Mouse (Mus musculus) liver, adult 2 months (tissue): ENCODE results near the gene Cd40. TPM values are rescaled to one million over a fixed set of nuclear protein-coding genes. Genes with fewer than 3 reads are reported as not detected.

Source experiments
- DNase-seq: peaks from one replicate; pipeline ENCODE4 v3.0.0-alpha.2; 2011; ENCODE audit warnings: low read depth, low spot score; ENCODE audit errors: extremely low read depth
- H3K27ac ChIP-seq: fragments of 200-500 bp; replicated peaks from 2 replicates; pipeline ENCODE4 v1.5.1; 2012; ENCODE audit warnings: low read depth, mild to moderate bottlenecking, control low read depth, inconsistent platforms, low read length; ENCODE audit not compliant: insufficient read depth
- H3K27me3 ChIP-seq: fragments of 200-500 bp; 2 replicates; pipeline ENCODE4 v1.6.1; 2012; ENCODE audit warnings: mild to moderate bottlenecking, moderate library complexity, low read length, inconsistent platforms; ENCODE audit not compliant: control insufficient read depth, insufficient read depth
- H3K36me3 ChIP-seq: fragments of 200-500 bp; 2 replicates; pipeline ENCODE4 v1.6.1; 2012; ENCODE audit warnings: low read length, inconsistent platforms; ENCODE audit not compliant: control insufficient read depth, insufficient read depth
- H3K4me1 ChIP-seq: fragments of 200-500 bp; 2 replicates; pipeline ENCODE4 v1.6.1; 2011; ENCODE audit warnings: low read length; ENCODE audit not compliant: control insufficient read depth, insufficient read depth
- H3K4me3 ChIP-seq: fragments of 200-500 bp; 2 replicates; pipeline ENCODE4 v1.5.1; 2011; ENCODE audit warnings: low read depth, mild to moderate bottlenecking, control low read depth, low read length, moderate library complexity; ENCODE audit not compliant: insufficient read depth
- H3K79me2 ChIP-seq: fragments of 200-500 bp; 2 replicates; pipeline ENCODE4 v1.6.1; 2012; ENCODE audit warnings: inconsistent platforms, mild to moderate bottlenecking, low read length, moderate library complexity; ENCODE audit not compliant: control insufficient read depth, insufficient read depth
- H3K9ac ChIP-seq: fragments of 200-500 bp; 2 replicates; pipeline ENCODE4 v1.6.1; 2012; ENCODE audit warnings: low read depth, mild to moderate bottlenecking, control low read depth, inconsistent platforms, low read length
- CTCF ChIP-seq: fragments of 200-500 bp; IDR thresholded peaks from 2 replicates; pipeline ENCODE4 v1.5.1; 2011; ENCODE audit warnings: low read depth, low read length, control low read depth
- POLR2A ChIP-seq: fragments of 200-500 bp; IDR thresholded peaks from 2 replicates; pipeline ENCODE4 v1.6.1; 2011; ENCODE audit warnings: low read length, control low read depth; ENCODE audit not compliant: insufficient read depth; ENCODE audit errors: extremely low read depth
- WGBS: fragments of 180-500 bp; shearing (Covaris S2); methylation state at CpG from one replicate; pipeline ENCODE4 v1.1.7; 2018; 5-methylcytosine and 5-hydroxymethylcytosine counted together
- polyA plus RNA-seq: library from polyadenylated mRNA; depleted of rRNA; stranded (reverse); fragments of >200 nt; gene quantifications from 2 replicates; pipeline ENCODE4 v1.2.3, GENCODE M21; 2012
- total RNA-seq: library from RNA; depleted of rRNA; stranded (reverse); fragments of >200 nt; gene quantifications from 2 replicates; pipeline ENCODE4 v1.2.3, GENCODE M21; 2014

Gene Cd40
- total and polyA plus RNA-seq, 2 experiments: 0.74 to 1.0 TPM

DNA sequence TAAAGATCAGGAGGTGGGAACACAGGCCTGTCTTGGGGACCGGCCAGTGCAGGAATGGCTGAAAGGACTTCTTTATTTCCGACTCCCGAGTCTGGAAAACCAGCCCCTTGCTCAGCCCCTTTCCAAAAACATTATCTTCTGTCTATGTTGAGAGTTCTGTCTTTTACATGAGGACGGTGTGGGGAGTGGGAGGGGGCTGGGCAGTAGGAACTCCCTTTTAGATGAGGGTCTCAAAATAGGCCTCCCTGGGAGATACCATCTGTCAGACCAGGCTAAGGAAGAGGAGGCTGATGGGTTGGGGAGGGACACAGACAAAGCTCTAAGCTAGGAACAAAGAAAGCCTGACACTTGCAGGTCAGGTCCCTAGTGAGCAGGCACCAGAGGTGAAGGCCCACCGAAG lies 6.4 kb upstream of the Cd40 start:
- WGBS: 80% methylated on average over 5 of the region's 5 CpGs

GRCm38 (mm10) chr2:165050826-165051548 lies 4.4 kb upstream of the Cd40 start:
- H3K9ac ChIP-seq: no peak overlapping the region
- TF ChIP-seq POLR2A: no peak
- TF ChIP-seq CTCF: no peak
- no peak overlapping the region for H3K4me3 ChIP-seq
- DNase-seq: no peak
- 85% methylated on average over 18 of the region's 18 CpGs for WGBS
- H3K36me3 ChIP-seq: no peaks in the 10 kb centered on the region
- no peak overlapping the region for H3K27ac ChIP-seq
- H3K27me3 ChIP-seq: no peaks in the 10 kb centered on the region
- H3K79me2 ChIP-seq: no peaks in the 10 kb centered on the region
- H3K4me1 ChIP-seq: no peaks in the 10 kb centered on the region

More for the DNA sequence above, 6.4 kb upstream of the Cd40 start:
- Histone ChIP-seq H3K36me3 (no peaks in the 10 kb centered on the region), H3K79me2 (no peaks in the 10 kb centered on the region), H3K27ac (no peak overlapping the region), H3K4me1 (no peaks in the 10 kb centered on the region), H3K27me3 (no peaks in the 10 kb centered on the region), H3K9ac (no peak overlapping the region), H3K4me3 (no peak overlapping the region)
- TF ChIP-seq CTCF (no peak), POLR2A (no peak)
- DNase-seq: no peak

GRCm38 (mm10) chr2:165051566-165051965 lies 3.9 kb upstream of the Cd40 start:
- no peak for DNase-seq
- H3K36me3 ChIP-seq: no peaks in the 10 kb centered on the region
- H3K9ac ChIP-seq: no peak overlapping the region
- WGBS: 59% methylated on average over 11 of the region's 11 CpGs
- TF ChIP-seq POLR2A: no peak
- no peak overlapping the region for H3K4me3 ChIP-seq
- no peaks in the 10 kb centered on the region for H3K4me1 ChIP-seq
- H3K79me2 ChIP-seq: no peaks in the 10 kb centered on the region
- no peak overlapping the region for H3K27ac ChIP-seq
- H3K27me3 ChIP-seq: no peaks in the 10 kb centered on the region

- Histone ChIP-seq H3K27me3 (no peaks in the 10 kb centered on the region), H3K36me3 (no peaks in the 10 kb centered on the region), H3K79me2 (no peaks in the 10 kb centered on the region), H3K9ac (peak overlapping the region; percentile 20; the same call in 1 of the 2 replicates), H3K4me1 (no peaks in the 10 kb centered on the region), H3K4me3 (peak overlapping the region; percentile 39), H3K27ac (no peak overlapping the region)
- no peak for DNase-seq
- 15% methylated on average over 7 of the region's 7 CpGs for WGBS
- TF ChIP-seq POLR2A (no peak), CTCF (no peak)
These were observed 478 bp downstream of the Cd40 start for GRCm38 (mm10) chr2:165055905-165056304.

DNA sequence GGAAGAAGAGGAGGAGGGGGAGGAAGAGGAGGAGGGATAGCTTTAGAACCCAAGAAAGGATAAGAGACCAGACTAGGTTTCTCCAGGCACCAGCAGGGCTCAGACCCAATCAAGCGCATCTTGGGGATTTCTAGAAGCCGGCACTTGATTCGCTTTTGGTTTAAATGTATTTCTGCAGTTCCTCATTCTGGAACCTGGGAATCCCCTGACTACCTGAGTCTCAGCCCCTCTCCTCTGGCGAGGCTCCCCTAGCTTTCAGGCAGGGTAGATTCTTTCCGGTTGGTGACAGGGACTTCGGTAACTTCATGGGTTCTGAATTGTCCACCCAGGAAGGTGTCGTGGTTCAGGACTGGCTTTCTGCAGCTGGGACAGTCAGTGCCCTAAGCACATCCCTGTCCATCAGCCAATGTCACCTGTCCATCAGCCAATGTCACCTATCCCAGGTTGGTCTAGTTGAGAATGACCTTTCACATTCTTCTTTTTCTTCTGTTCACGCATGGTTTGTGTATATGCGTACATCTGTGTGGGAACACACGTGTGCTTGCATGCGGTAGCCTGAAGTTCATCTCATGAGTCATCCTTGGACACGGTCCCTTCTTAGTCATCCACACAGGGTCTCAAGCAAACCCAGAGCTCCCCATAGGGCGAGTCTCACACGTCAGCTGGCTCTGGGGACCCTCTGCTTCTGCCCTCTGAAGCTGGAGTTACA lies 1.1 kb downstream of the Cd40 start:
- no peak for TF ChIP-seq CTCF
- Histone ChIP-seq H3K9ac (no peak overlapping the region), H3K4me3 (no peak overlapping the region), H3K27ac (no peak overlapping the region), H3K4me1 (no peaks in the 10 kb centered on the region), H3K79me2 (no peaks in the 10 kb centered on the region), H3K36me3 (no peaks in the 10 kb centered on the region), H3K27me3 (no peaks in the 10 kb centered on the region)
- 87% methylated on average over 14 of the region's 14 CpGs for WGBS
- no peak for DNase-seq

GRCm38 (mm10) chr2:165059961-165060360 lies 4.5 kb downstream of the Cd40 start:
- Histone ChIP-seq H3K9ac (no peak overlapping the region), H3K4me1 (no peaks in the 10 kb centered on the region), H3K27ac (no peak overlapping the region), H3K79me2 (no peaks in the 10 kb centered on the region), H3K27me3 (no peaks in the 10 kb centered on the region), H3K4me3 (no peak overlapping the region), H3K36me3 (no peaks in the 10 kb centered on the region)
- DNase-seq: no peak
- TF ChIP-seq CTCF (no peak), POLR2A (no peak)
- 88% methylated on average over 4 of the region's 4 CpGs for WGBS
